Mouse (Mus musculus): ENCODE data around the gene Gm49450.

- TF ChIP-seq CTCF (IDR thresholded peaks at IDR 0.05; ENCODE audit: low read depth) (no peak), EP300 (IDR thresholded peaks at IDR 0.05; ENCODE audit: low read depth) (no peak)
Measured at GRCm38 (mm10) chr15:98949607-98949892, 3.8 kb downstream of the Gm49450 start.

Measured in liver, embryonic 14.5 days (tissue).